Mouse (Mus musculus): ENCODE data around the gene Dapk1. TPM values are rescaled to one million over a fixed set of nuclear protein-coding genes. Genes with fewer than 3 reads are reported as not detected.
"Not testable (repeated sequence)": the region's sequence is repeated elsewhere in the genome, so short reads cannot be mapped to it uniquely, and the experiment has no call there.

Gene Dapk1
- total RNA-seq (2015): 3.2 and 5.1 TPM in 2 replicates
- 2.2 and 2.8 TPM in 2 replicates for total RNA-seq (2017)

DNA sequence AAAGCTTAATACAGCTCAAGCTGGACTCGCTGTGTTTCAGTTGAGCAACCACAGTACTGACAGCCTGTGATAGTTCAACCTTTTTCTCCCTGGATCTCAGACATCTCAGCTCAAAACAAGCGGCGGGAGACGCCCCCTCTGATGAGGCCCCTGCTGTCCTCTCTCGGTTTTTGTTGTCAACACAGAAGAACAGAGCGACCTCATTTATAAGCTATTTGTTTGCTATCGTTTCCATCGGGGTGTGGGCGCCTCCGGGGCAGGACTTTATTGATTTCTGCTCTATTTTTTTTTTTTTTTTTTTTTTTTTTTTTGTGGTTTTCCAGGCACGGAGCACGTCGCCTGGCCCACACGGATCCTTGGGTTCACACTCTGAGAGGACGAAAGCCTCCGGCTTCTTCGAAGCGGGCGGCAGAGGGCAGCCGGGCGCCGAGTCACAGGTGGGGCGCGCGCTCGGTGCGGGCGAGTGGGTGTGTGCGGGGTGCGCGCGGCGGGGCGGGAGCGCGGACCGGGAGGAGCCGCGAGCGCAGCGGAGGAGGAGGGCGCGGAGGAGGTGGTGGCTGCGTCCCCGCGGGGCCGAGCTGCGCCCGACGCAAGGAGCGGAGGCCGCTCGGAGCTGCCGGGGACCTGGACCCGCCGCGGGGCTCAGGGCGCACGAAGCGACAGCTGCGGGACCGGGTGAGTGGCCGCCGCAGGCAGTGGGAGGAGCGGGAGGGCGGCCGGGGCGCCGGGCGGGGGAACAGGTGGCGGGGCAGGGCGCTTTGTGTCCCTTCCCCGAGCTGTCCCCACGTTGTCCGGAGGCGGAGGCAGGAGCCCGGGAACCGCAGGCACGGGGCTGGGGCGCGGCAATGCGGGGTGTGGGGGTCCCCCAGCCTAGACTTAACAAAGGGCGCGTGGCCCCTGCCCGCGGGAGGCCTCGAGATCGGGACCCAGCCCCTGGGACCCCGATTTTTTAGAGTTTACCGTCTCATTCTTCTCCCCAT lies at the start of gene Dapk1:
TSS of gene Dapk1 (plus strand) at position 512 of the 980 bp plus-strand sequence.
- peak; percentile 81 for ATAC-seq (replicated peaks; ENCODE audit: poor library complexity)

- ATAC-seq (replicated peaks; ENCODE audit: poor library complexity): no peak
Observed at GRCm38 (mm10) chr13:60553326-60553725, 48.4 kb upstream of the Dapk1 start.

DNA sequence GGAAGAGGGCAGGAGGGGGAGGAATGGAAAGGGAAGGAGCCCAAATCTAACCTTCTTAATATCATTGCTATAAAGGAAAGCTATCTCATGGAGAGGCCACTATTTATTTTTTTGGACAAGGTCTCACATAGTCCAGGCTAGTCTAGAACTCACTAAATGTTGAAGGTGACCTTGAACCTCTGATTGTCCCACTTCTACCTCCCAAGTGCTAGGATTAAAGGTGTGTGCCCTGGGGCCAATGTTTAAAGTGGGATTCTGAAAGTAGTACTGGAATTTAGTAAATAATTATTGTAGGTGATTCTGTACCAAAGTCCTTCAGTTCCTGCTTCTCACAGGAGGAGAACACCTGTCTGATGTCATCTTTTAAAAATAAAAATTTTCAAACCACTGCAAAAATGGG lies 45.3 kb upstream of the Dapk1 start:
- ATAC-seq (replicated peaks; ENCODE audit: poor library complexity): no peak

GRCm38 (mm10) chr13:60556911-60557310 lies 44.8 kb upstream of the Dapk1 start:
- no peak for ATAC-seq (replicated peaks; ENCODE audit: poor library complexity)

GRCm38 (mm10) chr13:60564303-60564702 lies 37.4 kb upstream of the Dapk1 start:
- 0 out of 2 replicates have a peak, but pooled peaks have one; percentile 11 for ATAC-seq (replicated peaks; ENCODE audit: poor library complexity)

DNA sequence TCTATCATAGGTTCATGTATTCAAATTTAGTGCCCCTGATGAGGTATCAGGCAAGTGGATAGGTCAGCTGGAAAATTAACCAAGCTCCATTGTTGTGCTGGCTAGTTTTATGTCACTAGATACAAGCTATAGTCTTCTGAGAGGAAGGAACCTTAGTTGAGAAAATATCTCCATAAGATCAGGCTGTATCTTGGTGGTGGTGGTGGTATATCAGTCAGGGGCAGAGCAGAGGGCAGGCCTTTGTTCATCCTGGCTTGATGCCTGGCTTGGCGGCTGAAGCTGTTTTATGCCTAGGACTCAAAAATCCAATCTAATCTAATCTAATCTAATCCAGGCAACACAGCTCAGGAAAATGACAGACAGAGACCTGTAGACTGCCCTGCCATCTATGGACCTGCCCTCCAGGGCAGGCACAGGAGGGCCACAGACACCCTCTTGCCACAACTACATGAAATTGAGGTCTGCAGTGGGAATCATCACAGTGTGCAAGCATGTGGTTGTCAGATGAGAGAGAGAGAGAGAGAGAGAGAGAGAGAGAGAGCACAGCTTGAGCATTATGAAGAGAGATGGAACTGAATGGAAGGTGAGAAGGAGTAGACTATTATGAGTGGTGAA lies 32.7 kb upstream of the Dapk1 start:
- peak; percentile 65 for ATAC-seq (replicated peaks; ENCODE audit: poor library complexity)

GRCm38 (mm10) chr13:60569549-60569941 lies 32.2 kb upstream of the Dapk1 start:
- ATAC-seq (replicated peaks; ENCODE audit: poor library complexity): peak; percentile 55

DNA sequence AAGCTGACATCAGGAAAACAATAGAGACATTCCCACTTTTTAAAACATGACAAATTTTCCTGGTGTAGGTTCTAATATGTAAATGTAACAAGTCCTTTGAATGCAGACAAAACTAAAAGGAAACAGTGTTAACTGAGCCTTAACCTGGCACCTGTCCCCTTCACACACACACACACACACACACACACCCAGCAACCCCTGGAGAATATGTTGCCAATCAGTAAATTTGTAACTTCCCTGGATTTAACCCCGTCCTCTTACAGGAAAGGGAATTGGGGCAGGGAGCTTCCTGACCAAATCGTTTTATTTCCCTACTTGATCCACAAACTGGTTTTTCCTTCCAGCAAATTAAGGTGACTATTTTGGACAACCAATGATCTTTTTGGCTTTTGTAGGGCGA lies 28.2 kb upstream of the Dapk1 start:
- ATAC-seq (replicated peaks; ENCODE audit: poor library complexity): no peak

- no peak for ATAC-seq (replicated peaks; ENCODE audit: poor library complexity)
Observed at GRCm38 (mm10) chr13:60573971-60574370, 27.8 kb upstream of the Dapk1 start.

GRCm38 (mm10) chr13:60578541-60578940 lies 23.2 kb upstream of the Dapk1 start:
- no peak for ATAC-seq (replicated peaks; ENCODE audit: poor library complexity)

- no peak for ATAC-seq (replicated peaks; ENCODE audit: poor library complexity)
Observed at GRCm38 (mm10) chr13:60594866-60595265, 6.9 kb upstream of the Dapk1 start.

- ATAC-seq (replicated peaks; ENCODE audit: poor library complexity): no peak
Observed at GRCm38 (mm10) chr13:60595519-60595918, 6.2 kb upstream of the Dapk1 start.

DNA sequence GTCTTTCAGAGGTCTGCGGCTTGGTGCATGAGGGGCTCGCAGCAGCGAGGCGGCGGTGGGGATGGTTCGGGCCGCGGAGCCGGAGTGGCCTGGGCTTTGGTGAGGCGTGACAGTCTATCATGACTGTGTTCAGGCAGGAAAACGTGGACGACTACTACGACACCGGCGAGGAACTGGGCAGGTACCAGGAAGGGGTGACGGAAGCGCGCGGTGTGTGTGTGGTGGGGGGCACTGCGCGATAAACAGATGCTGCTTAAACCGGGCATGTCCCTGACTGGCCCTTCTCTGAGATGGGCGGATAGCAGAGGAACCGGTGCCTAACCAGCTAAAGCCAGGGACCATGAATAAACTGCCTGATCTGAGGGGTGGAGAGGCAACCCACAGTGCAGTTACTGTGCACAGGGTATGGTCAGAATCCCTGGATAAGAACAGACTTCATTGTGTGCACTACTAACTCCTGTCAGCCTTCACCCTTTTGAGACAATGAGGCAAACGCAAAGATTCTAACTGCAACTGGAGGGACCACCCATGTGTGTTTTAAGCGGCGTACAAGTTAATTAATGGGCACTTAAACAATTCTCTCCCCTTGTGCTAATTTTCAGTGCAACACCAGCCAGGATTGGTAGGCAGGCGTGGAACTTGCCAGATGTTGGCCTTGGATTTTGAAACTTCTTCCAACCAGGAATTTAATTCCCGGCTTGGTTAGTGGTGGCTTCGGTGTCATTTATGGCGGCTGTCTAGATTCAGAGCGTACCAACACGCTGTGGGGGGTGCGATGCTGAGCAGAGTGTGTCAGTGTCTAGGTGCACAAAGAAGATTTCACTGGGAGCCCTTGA lies 887 bp downstream of the Dapk1 start:
- ATAC-seq (replicated peaks; ENCODE audit: poor library complexity): peak; percentile 63

DNA sequence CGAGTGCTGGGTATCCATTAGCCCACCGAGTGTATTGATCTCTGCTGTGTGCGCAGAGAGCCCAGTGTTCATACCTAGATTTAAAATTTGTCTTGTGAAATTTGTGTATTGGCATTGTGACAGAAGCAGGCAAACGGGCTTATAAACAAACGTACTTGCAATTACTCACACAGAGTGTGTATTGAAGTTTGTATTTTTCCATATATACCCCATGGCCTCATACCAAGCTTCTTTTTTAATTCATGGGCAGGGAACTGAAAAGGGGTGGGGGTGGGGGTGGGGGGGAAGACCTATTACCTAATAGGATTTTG lies 1.5 kb downstream of the Dapk1 start:
- ATAC-seq (replicated peaks; ENCODE audit: poor library complexity): no peak

DNA sequence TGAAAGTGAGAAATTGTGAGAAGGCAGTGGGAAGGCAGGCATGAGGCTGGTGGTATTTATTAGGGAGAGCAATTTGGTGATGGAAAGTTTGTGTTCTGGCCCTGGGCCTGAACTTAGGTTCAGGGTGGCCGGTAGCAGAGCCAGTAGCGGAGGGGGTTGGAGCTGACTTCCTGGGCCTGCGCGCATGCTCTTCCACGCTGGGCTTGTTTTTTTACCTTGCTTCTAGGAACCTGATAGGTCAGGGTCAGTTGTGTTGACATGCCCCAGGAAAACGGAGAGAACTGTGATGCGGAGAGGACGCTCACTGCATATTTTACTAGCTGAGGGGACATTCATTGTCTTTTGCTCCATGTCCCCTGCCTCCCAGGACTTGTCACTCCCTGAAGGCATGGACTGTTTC lies 5.7 kb downstream of the Dapk1 start:
- ATAC-seq (replicated peaks; ENCODE audit: poor library complexity): no peak

DNA sequence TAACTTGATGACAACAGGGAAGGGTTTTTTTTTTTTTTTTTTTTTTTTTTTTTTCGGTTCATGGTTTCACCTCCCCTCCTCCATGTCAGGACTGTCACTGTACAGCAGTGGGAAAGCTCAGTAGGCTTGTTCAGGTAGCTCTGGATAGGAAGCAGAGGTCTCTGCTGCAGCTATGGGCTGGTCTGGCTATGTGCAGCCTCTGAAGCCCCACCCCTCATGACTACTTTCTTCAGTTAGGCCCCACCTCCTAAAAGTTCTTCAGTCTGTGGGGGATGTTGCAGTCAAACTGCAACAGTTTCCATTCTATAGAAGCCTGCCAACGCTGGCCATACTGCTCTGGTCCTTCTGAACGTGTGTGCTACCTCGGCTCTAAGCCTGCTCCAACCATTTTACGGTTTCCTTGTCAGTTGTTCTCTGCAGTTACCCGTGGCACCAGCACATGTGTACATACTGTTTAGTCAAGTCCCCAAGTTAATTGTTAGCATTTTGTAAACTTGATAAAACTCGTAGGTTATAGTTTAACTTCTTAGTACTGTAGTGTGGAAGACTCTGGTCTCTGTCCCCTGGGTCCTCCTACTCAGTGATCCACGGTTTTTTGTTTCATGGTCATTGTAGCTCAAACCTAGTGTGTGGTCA lies 6.8 kb downstream of the Dapk1 start:
- ATAC-seq (replicated peaks; ENCODE audit: poor library complexity): peak; percentile 52

DNA sequence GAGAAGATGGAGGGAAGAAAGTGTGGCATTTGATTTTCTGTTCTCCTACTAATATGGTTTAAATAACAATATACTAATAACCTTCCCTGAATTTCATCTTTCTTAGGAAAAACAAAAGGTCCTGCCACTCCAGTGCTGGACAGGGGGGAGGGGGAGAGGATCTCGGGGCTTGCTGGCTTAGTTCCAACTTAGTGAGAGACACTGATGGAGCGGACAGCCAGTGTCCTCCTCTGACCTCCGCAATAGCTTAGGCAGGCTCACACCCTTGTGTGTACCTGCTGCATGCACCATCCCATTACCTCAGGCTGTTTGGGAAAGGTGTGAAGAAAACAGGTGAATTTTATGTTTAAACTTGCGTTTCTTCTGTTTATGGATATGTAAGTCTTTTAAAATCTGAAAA lies 7.5 kb downstream of the Dapk1 start:
- no peak for ATAC-seq (replicated peaks; ENCODE audit: poor library complexity)

GRCm38 (mm10) chr13:60610558-60610957 lies 8.8 kb downstream of the Dapk1 start:
- ATAC-seq (replicated peaks; ENCODE audit: poor library complexity): no peak

DNA sequence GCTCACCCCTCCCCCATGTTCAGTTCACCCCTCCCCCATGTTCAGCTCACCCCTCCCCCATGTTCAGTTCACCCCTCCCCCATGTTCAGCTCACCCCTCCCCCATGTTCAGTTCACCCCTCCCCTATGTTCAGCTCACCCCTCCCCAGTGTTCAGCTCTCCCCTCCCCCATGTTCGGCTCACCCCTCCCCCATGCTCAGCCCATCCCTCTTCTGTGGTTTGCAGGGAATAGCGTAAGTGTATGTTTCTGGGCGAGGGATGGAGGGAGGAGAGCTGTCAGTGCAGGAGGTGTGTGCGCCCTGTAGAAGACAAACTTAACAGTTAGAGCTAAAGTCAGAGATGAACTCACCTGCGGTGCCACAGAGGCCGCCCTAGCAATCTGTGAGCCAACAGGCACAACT lies 9.2 kb downstream of the Dapk1 start:
- ATAC-seq (replicated peaks; ENCODE audit: poor library complexity): not testable (repeated sequence)

DNA sequence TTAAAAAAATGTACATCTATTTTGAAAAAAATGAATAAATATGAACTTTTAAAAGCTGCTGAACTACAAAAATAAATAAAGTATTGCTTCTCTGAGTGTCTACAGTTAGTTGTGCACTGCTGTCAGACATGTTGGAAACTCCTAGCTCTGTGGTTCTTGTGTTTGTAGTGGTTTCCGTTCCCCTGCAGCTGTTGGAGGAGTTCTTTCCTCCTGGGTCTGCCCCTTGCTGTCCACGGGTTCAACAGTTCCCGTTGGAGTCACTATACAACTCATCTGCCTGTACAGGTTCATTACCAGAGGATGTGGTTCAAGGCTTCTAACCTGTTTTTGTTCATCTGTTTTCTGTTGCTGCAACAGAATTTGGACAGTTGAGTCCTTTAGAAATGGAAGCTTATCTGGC lies 10.4 kb downstream of the Dapk1 start:
- peak; percentile 67 for ATAC-seq (replicated peaks; ENCODE audit: poor library complexity)

DNA sequence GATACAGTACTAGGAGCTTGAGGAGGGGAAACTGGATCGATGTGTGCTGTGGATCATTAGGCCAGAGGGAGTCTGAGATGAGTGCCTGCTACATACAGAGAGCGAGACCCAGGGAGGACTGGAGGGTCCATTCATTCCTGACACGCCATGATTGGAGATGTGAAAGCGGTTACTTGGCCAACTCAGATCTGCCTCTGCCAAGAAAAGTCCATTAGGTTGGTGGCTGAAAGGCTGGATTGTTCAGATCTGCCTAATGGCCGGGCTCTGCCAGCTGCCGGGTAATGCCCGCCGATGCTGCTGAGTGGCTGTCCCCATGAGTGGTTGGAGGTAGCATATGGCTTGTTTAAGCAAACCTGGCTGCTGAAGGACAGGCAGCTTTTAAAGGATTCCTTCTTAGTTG lies 12.4 kb downstream of the Dapk1 start:
- ATAC-seq (replicated peaks; ENCODE audit: poor library complexity): no peak

Measured in megakaryocyte progenitor cell, adult 5-6 weeks (primary cell).